Mouse (Mus musculus) heart, postnatal 36 days (tissue): Measurements from ENCODE around the gene Bckdk. TPM values are rescaled to one million over a fixed set of nuclear protein-coding genes. Genes with fewer than 3 reads are reported as not detected.
"Not testable (repeated sequence)": the region's sequence is repeated elsewhere in the genome, so short reads cannot be mapped to it uniquely, and the experiment has no call there.

ENCODE experiments used
- DNase-seq, 2 experiments: peaks; one replicate each; pipeline ENCODE4 v3.0.0; 2021 to 2022
- intact Hi-C: fragments of 180-260 bp; cut with DNase I; formaldehyde crosslinking; loops from one replicate; pipeline ENCODE4 v1.15.1; 2025
- total RNA-seq, 2 experiments: library from RNA; stranded (reverse); gene quantifications; 2 replicates each; pipeline ENCODE4 v1.2.3; 2021

Bckdk gene
- total RNA-seq, 2 experiments from 2014 or later: 113 to 120 TPM

DNA sequence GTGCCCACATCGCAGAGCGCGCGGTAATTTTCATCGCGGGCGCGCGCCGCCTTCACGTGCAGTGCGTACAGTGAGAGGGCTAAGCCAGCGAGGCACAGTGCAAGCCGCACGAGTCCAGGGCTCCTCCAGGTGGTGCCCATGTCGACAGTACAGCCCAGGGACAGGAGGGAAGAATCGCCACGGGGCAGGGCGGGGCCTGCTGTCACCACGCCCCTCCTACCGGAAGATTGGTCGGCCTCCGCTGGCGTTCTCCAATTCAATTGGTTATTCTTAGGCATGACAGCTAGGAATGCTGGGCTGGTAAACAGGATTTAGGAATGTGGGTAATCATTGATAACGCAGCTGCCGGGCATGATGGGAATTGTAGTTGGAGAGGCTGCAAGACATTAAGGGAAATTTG lies 8.4 kb upstream of the Bckdk start, which contains the start of the genes Gm21974 and Vkorc1:
Gene Gm21974, minus strand, starts transcription at position 13 of the 400 bp plus-strand sequence.
Gene Vkorc1, minus strand, starts transcription at position 176 of the 400 bp plus-strand sequence.
- peak; percentile 93 for DNase-seq
- intact Hi-C loops: loop anchor here (2.0 to 5.0 kb wide), 2 partner anchors 17 to 93 kb away; partner anchors contain the start of gene Hsd3b7

DNA sequence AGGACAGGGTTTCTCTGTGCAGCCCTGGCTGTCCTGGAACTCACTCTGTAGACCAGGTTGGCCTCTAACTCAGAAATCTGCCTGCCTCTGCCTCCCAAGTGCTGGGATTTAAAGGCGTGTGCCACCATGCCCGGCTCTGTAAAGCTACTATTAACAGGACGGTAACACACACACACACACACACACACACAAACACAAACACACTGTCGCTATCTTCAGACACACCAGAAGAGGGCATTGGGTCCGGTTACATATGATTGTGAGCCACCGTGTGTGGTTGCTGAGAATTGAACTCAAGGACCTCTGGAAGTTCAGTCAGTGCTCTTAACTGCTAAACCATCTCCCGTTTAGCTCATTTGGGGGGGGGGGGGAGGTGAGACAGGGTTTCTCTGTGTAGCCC lies 8.0 kb upstream of the Bckdk start:
- intact Hi-C loops: loop anchor here (2.0 to 5.0 kb wide), 2 partner anchors 17 to 94 kb away; partner anchors contain the start of gene Hsd3b7
- DNase-seq: not testable (repeated sequence)

DNA sequence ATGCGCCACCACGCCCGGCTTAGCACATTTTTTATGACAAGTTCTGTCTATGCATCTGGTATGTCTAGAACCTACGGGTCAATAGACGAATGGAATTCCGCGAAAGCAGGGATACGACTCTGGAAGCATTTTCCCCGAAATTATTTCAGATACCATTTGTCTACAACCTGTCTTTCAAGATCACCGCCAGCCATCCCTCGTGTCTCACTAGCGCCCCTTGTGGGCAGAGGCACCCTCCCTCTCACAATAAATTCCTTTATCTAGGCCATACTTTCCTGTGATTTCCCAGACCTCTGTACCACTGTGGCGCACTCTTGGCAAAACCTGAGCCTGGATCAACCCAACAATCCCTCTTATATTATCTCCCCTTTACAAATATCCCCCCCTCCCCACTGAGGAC lies 7.5 kb upstream of the Bckdk start:
- intact Hi-C loops: loop anchor here (5.0 kb wide), 1 partner anchor 94 kb away; the partner anchor contains the start of gene Hsd3b7
- DNase-seq: peak; percentile 50 to 68

DNA sequence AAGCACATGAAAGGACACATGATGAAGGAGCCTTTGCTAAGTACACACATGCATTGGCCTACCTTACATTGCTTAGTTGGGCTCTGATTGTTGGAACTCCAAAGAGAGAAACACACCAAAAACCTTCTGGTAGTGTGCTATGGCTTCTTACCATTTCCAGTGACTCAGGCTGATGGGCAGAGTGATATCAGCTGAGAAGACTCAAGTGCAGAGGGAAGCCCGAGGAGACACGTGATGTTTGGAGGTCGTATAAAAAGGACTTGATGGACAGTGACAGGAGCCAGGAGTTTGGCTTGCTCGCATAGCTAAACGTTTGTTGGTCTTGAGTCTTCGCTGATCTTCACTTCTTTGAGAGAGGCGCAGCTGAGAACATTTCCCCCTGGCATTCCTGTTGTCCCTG lies 6.3 kb upstream of the Bckdk start:
- intact Hi-C loops: loop anchor here (5.0 kb wide), 1 partner anchor 95 kb away; the partner anchor contains the start of gene Hsd3b7
- DNase-seq: no peak

GRCm38 (mm10) chr7:127898179-127898956 lies 5.5 kb upstream of the Bckdk start:
- intact Hi-C loops: loop anchor here (5.0 kb wide), 1 partner anchor 96 kb away; the partner anchor contains the start of gene Hsd3b7

DNA sequence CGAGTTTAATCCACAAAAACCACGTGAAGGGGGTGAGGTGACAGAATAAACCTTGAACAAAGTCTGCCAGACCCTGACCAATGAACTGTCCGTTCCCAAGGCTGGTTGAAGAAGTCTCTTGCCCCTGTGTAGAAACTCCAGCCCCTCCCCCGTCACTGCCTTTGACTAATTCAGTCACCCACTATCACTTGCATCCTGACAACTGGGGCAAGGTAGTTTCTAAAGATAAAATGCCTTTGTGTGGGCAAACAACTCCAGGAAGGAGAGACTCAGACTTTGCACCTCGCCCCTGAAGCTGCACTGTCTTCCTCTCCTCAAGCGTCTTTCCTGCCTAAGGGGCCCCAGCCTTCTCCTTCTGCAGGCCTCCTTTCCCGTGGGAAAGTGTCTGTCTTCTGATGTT lies 3.9 kb upstream of the Bckdk start:
- no peak for DNase-seq
- intact Hi-C loops: loop anchor here (5.0 kb wide), 1 partner anchor 98 kb away; the partner anchor contains the start of gene Hsd3b7

More at GRCm38 (mm10) chr7:127898179-127898956, 5.5 kb upstream of the Bckdk start:
- DNase-seq: no peak

DNA sequence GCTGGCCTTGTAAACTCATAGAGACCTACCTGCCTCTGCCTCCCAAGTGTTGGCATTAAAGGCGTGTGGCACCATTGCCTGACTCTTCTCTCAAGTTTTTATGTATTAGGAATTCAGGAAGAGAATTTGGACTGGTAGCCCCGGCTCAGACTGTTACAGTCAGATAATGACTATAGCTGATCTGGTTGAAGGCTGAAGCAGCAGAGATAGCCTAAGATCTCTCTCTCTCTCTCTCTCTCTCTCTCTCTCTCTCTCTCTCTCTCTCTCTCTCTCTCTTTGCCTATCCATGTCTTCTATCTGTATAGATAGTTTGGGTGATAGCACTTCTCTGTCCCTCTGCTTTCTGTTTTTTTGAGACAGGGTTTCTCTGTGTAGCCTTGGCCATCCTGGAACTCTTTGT lies 2.1 kb upstream of the Bckdk start:
- intact Hi-C loops: no loop called here

DNA sequence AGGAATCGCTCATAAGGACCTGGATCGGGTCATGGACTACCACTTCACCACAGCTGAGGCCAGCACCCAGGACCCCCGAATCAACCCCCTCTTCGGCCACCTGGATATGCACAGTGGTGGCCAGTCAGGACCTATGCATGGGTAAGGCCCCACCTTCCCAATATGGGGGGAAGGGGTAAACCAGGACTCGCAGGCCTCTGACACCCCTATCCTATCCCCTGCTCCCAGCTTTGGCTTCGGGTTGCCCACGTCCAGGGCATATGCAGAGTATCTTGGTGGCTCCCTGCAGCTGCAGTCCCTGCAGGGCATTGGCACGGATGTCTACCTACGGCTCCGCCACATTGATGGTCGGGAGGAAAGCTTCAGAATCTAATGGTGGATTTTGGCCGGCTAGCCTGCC lies 4.1 kb downstream of the Bckdk start:
- intact Hi-C loops: no loop called here

More for the DNA sequence above, 2.1 kb upstream of the Bckdk start:
- DNase-seq: no peak

DNA sequence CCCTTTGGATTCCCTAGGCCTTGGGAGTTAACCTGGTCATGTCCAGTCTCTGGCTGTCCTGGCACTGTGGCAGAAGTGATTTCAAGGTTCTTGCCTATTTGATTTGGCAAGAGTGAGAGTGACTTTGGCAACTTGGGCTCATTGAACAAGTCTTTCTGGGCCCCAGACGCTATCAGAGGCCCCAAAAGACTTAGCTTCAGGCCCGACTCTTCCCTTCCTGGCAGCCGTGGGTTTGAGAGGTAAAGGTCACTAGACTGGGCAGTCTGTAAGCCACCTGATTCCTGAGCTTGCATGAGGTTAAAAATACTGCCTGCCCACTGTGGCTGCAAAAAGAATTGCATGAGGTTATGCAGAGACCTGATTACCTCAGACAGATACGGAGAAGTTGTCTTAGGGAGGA lies 4.8 kb downstream of the Bckdk start:
- intact Hi-C loops: no loop called here
- no peak for DNase-seq

More for the DNA sequence above, 4.1 kb downstream of the Bckdk start:
- no peak for DNase-seq

DNA sequence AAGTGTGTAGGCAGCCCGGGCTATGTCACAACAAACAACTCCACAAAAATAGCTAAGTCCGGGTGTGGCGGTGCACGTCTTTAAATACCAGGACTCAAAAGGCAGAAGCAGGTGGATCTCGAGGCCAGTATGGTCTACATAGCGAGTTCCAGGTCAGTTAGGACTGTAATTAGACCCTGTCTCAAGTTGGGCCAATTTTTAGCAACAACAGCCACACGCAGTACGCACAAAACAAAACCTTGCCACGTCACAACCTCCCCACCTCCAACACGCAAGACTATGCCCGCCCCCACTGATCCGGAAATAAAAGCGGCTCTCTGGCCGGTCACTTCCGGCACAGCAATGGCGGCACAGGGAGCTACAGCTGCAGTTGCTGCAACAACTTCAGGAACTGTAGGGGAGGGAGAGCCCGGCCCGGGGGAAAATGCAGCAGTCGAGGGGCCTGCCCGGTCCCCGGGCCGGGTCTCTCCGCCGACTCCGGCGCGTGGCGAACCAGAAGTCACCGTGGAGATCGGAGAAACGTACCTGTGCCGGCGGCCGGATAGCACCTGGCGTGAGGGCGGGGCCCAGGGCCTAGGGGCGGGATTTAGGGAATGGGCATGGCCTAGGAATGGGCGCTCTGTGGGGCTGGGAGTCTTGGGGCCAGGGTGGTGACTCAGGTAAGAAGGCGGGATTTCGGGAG lies 8.4 kb downstream of the Bckdk start, which contains the start of gene Kat8:
Gene Kat8, plus strand, starts transcription at position 327 of the 682 bp plus-strand sequence.
- intact Hi-C loops: no loop called here
- peak; percentile 83 to 85 for DNase-seq

DNA sequence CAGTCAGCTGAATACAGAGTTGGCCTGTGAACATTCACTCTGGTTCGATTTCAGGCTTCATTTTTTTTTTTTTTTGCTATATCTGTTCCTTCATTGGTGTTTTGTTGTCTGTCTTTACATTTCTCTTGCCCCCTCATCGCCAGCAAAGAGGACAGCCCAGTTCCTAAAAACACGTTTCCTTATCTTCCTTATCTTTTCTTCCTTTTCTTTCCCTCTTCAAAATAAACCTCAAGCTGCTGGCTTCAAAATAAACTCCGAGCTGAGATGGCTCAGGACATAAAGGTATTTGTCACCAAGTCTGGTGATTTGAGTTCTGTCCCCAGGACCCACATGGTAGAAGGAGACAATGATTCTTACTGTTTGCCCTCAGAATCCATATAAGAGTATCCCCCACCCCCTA lies 9.1 kb downstream of the Bckdk start:
- DNase-seq: no peak
- intact Hi-C loops: no loop called here

GRCm38 (mm10) chr7:127915293-127915692 lies 11.4 kb downstream of the Bckdk start:
- intact Hi-C loops: no loop called here
- no peak for DNase-seq

DNA sequence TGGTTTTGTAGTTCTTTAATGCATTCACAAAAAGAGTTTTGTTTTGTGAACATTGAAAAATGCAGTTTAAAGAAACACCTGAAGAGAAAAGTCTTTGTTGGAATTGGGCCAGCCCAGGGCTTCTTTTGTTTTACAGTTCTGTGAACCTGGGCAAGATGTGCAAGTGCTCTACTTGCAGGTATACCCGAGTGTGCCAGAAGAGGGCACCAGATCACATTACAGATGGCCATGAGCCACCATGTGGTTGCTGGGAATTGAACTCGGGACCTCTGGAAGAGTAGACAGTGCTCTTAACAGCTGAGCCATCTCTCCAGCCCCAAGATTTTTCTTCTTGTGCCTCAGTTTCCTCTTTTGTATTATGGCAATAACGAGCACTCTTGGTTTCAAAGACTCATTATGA lies 14.3 kb downstream of the Bckdk start:
- peak in 1 of 2 experiments; percentile 54 for DNase-seq
- intact Hi-C loops: no loop called here

GRCm38 (mm10) chr7:127919290-127919689 lies 15.4 kb downstream of the Bckdk start:
- intact Hi-C loops: no loop called here
- no peak for DNase-seq

DNA sequence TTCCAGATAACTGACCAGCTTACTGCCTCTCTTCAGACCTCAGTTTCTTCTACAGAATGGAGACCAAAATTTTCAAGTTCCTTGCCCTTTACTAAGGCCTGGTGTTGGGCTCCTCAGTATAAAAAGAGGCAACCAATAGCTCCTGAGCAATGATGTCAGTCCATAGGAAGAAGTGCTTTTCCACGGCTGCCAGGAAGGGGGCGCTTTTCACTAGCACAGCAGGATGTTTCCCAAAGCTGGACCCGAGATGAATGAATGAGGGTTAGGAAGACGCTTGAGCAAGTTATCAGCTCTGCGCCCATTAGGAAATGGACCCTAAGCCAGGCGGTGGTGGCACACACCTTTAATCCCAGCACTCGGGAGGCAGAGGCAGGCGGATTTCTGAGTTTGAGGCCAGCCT lies 17.6 kb downstream of the Bckdk start:
- intact Hi-C loops: no loop called here
- DNase-seq: no peak

GRCm38 (mm10) chr7:127922451-127923275 lies 18.8 kb downstream of the Bckdk start:
- intact Hi-C loops: no loop called here
- no peak for DNase-seq

- intact Hi-C loops: no loop called here
- no peak for DNase-seq
These were observed 19.8 kb downstream of the Bckdk start for GRCm38 (mm10) chr7:127923714-127924113.

DNA sequence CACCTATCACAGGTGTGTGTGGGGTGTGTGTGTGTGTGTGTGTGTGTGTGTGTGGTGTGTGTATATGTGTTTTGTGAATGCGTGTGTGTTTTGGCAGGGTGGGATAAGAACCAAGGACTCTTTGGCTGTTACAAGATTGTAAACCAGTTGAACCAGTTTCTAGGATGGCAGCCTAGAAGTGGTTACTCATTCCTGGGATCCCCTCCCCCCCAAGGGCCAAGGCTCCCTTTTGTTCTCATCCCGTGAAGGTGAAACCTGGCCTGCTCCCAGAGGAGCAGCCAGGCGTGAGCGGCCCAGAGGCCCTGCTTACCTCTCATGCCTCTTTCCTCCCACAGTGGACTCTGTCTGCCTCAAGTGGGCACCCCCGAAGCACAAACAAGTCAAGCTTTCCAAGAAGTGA lies 21.4 kb downstream of the Bckdk start:
- intact Hi-C loops: no loop called here

GRCm38 (mm10) chr7:127926066-127926465 lies 22.2 kb downstream of the Bckdk start:
- no peak for DNase-seq
- intact Hi-C loops: no loop called here

More for the DNA sequence above, 21.4 kb downstream of the Bckdk start:
- DNase-seq: no peak

GRCm38 (mm10) chr7:127926846-127927245 lies 23.0 kb downstream of the Bckdk start:
- intact Hi-C loops: no loop called here
- no peak for DNase-seq
